Mouse (Mus musculus): ENCODE measurements around the gene Rtn4rl1. TPM values are rescaled to one million over a fixed set of nuclear protein-coding genes. Genes with fewer than 3 reads are reported as not detected.
A peak's percentile ranks its signal among the peaks of the same experiment; 100 is the strongest.

Gene Rtn4rl1
- polyA plus RNA-seq, 1 experiment, result 11.8 TPM

DNA sequence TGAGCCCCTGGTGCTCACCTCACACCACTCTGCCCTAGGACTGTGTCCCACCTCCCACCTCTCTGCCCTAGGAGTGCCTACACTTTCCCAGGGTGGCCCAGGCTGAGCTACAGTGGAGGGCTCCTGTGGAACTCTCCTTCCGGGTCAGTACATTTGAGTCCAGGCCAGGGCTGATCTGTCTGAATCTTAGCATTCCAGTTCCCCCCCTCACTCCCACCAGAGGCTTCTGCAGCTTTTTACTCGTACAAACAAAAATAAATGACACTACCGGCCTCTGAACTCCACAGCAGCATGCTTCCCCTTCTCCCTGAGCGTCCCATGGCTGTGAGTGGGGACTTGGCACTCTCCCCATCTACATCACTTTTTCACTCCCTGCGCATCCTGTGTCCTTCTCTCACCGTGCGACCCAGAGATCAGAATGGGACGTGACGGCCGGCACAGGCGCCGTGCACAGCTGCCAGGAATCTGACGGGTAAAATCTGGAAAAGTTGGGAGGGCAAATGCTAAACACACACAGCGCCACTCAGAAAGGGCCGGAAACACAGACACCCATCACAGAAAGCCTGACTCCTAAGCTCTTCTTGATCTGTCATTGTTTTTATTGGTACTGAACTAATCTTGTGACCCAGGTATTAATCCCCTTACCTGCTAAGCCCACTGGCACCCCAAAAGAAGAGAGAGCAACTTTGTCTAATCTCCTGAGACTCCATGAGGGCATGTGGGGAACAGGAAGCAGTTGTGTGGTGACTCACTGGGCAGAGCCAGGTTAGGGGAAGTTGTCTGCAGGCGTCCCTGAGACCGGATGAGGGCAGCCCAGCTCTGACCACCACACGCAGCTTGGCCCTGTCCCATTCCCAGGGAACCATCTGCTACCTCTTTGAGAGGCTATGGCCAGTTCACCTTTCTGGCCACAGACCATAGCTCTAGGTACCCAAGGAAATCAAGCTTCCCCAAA, 40.7 kb upstream of the Rtn4rl1 start:
- Histone ChIP-seq H3K4me1 (ENCODE audit: control insufficient read depth, insufficient read depth, insufficient read length, low read length) (peaks cover 6% of the 10 kb centered on the region), H3K27me3 (ENCODE audit: control insufficient read depth, insufficient read depth, low read length) (no peaks in the 10 kb centered on the region), H3K4me3 (ENCODE audit: low read depth, low read length) (peak overlapping the region; percentile 10; the same call in 1 of the 2 replicates), H3K36me3 (ENCODE audit: control insufficient read depth, insufficient read depth, low read length) (peaks cover 6% of the 10 kb centered on the region; the same call in 1 of the 2 replicates), H3K27ac (ENCODE audit: insufficient read depth, low read depth, low read length) (peak overlapping the region; percentile 35)
- TF ChIP-seq POLR2A (IDR thresholded peaks at IDR 0.05; ENCODE audit: low read depth, low read length) (no peak), CTCF (IDR thresholded peaks at IDR 0.05; ENCODE audit: extremely low read depth, insufficient read length, insufficient replicate concordance, low read depth, low read length) (no peak)
- 73% methylated on average over 18 of the region's 18 CpGs for WGBS

DNA sequence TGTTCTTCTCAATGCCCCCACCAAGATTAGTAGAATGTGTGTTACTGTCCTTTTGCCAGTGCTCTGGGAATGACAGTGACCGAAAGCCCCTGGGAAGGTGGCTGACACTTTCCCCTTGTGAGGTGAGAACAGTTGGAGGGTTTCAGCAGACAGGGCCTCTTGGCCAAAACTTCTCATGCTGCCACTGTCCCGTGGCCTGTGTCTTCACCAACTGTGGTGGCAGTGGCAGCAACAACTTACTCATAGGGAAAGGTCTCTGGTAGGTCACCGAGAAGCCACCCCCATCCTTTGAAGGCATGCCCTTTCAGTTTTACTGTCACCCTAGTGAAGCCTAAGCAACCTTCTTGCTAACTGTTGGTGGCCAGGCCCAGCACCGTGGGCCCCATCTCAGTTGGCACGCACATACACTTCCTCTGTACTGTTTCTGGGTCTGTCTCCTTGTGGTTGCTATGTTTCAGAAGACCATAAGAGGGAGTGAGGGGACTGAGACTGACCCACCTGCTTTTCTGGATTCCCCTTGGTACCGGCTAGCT, 39.5 kb upstream of the Rtn4rl1 start:
- Histone ChIP-seq H3K27me3 (ENCODE audit: control insufficient read depth, insufficient read depth, low read length) (no peaks in the 10 kb centered on the region), H3K36me3 (ENCODE audit: control insufficient read depth, insufficient read depth, low read length) (peaks cover 8% of the 10 kb centered on the region; the same call in 1 of the 2 replicates), H3K27ac (ENCODE audit: insufficient read depth, low read depth, low read length) (peak overlapping the region; percentile 35; the same call in 1 of the 2 replicates), H3K4me3 (ENCODE audit: low read depth, low read length) (no peak overlapping the region), H3K4me1 (ENCODE audit: control insufficient read depth, insufficient read depth, insufficient read length, low read length) (peaks cover 4% of the 10 kb centered on the region)
- 74% methylated on average over 6 of the region's 6 CpGs for whole genome bisulfite sequencing
- TF ChIP-seq POLR2A (IDR thresholded peaks at IDR 0.05; ENCODE audit: low read depth, low read length) (no peak), CTCF (IDR thresholded peaks at IDR 0.05; ENCODE audit: extremely low read depth, insufficient read length, insufficient replicate concordance, low read depth, low read length) (no peak)

DNA sequence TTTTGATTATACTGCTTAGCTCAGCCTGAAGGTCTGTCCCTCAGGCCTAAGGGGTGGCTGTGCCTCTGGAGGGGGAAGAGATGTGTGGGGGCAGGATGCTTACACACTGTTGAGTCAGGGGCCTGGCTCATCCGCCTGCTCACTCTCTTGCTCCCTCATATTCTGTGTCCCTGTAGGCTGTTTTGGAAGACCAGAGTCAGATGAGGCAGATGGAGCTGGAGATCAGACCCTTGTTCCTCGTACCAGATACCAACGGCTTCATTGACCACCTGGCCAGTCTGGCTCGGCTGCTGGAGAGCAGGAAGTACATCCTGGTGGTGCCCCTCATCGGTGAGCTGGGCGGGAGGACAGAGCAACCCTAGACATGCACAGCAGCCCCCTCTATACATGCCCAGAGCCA, 37.6 kb upstream of the Rtn4rl1 start:
- H3K4me3 ChIP-seq (ENCODE audit: low read depth, low read length), result no peak overlapping the region
- TF ChIP-seq CTCF (IDR thresholded peaks at IDR 0.05; ENCODE audit: extremely low read depth, insufficient read length, insufficient replicate concordance, low read depth, low read length), result no peak
- no peak for TF ChIP-seq POLR2A (IDR thresholded peaks at IDR 0.05; ENCODE audit: low read depth, low read length)
- H3K27me3 ChIP-seq (ENCODE audit: control insufficient read depth, insufficient read depth, low read length), result no peaks in the 10 kb centered on the region
- peak overlapping the region; percentile 38 for H3K27ac ChIP-seq (ENCODE audit: insufficient read depth, low read depth, low read length)
- peaks cover 4% of the 10 kb centered on the region for H3K4me1 ChIP-seq (ENCODE audit: control insufficient read depth, insufficient read depth, insufficient read length, low read length)
- 74% methylated on average over 6 of the region's 6 CpGs for WGBS
- H3K36me3 ChIP-seq (ENCODE audit: control insufficient read depth, insufficient read depth, low read length), result peaks cover 15% of the 10 kb centered on the region

DNA sequence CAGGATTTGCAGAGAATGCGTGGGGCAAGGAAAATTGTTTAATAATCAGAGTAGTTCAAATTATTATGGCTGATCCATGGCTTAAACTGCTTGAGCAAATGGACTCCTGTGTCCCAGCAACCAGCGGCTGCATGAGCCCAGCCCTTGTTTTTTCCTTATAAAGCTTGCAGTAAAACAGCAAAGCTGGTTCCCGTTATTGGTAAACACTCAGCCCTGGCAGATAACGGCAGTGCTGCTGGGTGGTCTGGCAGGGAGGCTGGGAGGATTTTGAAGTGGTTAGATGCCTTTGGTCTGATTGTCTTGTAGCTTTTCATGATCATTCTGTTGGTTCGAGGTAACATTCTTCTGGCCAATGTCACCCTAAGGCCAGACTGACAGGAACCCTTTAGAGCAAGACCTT, 37.2 kb upstream of the Rtn4rl1 start:
- peaks cover 15% of the 10 kb centered on the region for H3K36me3 ChIP-seq (ENCODE audit: control insufficient read depth, insufficient read depth, low read length)
- H3K27me3 ChIP-seq (ENCODE audit: control insufficient read depth, insufficient read depth, low read length), result no peaks in the 10 kb centered on the region
- H3K27ac ChIP-seq (ENCODE audit: insufficient read depth, low read depth, low read length), result peak overlapping the region; percentile 47
- no peak overlapping the region for H3K4me3 ChIP-seq (ENCODE audit: low read depth, low read length)
- H3K4me1 ChIP-seq (ENCODE audit: control insufficient read depth, insufficient read depth, insufficient read length, low read length), result peaks cover 4% of the 10 kb centered on the region
- 72% methylated on average over 5 of the region's 5 CpGs for WGBS
- TF ChIP-seq CTCF (IDR thresholded peaks at IDR 0.05; ENCODE audit: extremely low read depth, insufficient read length, insufficient replicate concordance, low read depth, low read length) (no peak), POLR2A (IDR thresholded peaks at IDR 0.05; ENCODE audit: low read depth, low read length) (no peak)

DNA sequence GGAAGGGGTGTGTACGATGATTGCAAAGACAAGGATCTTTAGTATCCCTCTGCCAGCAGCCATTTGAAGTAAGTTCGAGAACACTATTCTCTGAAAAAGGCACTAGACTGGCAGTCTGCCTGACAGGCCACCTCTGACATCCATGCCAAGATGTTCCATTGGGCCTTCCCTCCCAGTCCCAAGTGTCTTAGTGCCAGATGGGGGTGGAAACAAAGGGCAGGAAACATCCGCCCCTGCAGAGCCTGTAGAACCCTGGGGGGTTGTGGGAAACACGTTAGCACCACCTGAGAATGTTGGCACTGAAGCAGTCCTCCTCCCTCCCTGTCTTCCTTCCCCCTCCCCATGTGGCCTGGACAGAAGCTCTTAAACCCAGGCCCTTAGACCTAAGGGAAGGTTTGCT, 36.5 kb upstream of the Rtn4rl1 start:
- Histone ChIP-seq H3K4me1 (ENCODE audit: control insufficient read depth, insufficient read depth, insufficient read length, low read length) (peaks cover 4% of the 10 kb centered on the region), H3K4me3 (ENCODE audit: low read depth, low read length) (no peak overlapping the region), H3K36me3 (ENCODE audit: control insufficient read depth, insufficient read depth, low read length) (peaks cover 16% of the 10 kb centered on the region), H3K27me3 (ENCODE audit: control insufficient read depth, insufficient read depth, low read length) (no peaks in the 10 kb centered on the region), H3K27ac (ENCODE audit: insufficient read depth, low read depth, low read length) (no peak overlapping the region; the same call in 1 of the 2 replicates)
- WGBS, result 72% methylated on average over 4 of the region's 4 CpGs
- TF ChIP-seq POLR2A (IDR thresholded peaks at IDR 0.05; ENCODE audit: low read depth, low read length) (no peak), CTCF (IDR thresholded peaks at IDR 0.05; ENCODE audit: extremely low read depth, insufficient read length, insufficient replicate concordance, low read depth, low read length) (no peak)

DNA sequence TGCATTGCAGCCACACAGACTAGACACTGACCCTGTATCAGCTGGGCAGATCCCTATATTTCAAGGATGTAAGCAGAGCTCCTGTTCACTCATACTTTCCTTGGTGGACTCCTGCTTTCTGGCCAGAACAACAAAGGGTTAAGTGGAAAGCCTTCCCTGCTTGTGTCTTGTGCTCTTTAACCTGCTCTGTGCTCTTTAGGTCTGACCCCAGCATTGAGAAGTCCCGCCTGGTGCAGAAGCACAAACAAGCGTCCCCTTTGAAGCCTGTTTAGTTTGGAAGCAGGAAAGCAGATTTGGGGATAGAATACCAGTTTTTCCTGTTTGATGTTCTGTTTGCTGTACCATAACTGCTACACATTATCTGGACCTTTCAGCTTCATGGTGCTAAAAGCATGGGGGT, 35.7 kb upstream of the Rtn4rl1 start:
- Histone ChIP-seq H3K27me3 (ENCODE audit: control insufficient read depth, insufficient read depth, low read length) (no peaks in the 10 kb centered on the region), H3K27ac (ENCODE audit: insufficient read depth, low read depth, low read length) (no peak overlapping the region), H3K4me3 (ENCODE audit: low read depth, low read length) (no peak overlapping the region), H3K36me3 (ENCODE audit: control insufficient read depth, insufficient read depth, low read length) (peaks cover 23% of the 10 kb centered on the region), H3K4me1 (ENCODE audit: control insufficient read depth, insufficient read depth, insufficient read length, low read length) (peaks cover 4% of the 10 kb centered on the region; the same call in 1 of the 2 replicates)
- TF ChIP-seq CTCF (IDR thresholded peaks at IDR 0.05; ENCODE audit: extremely low read depth, insufficient read length, insufficient replicate concordance, low read depth, low read length), result no peak
- no peak for TF ChIP-seq POLR2A (IDR thresholded peaks at IDR 0.05; ENCODE audit: low read depth, low read length)
- 52% methylated on average over 2 of the region's 2 CpGs for WGBS

DNA sequence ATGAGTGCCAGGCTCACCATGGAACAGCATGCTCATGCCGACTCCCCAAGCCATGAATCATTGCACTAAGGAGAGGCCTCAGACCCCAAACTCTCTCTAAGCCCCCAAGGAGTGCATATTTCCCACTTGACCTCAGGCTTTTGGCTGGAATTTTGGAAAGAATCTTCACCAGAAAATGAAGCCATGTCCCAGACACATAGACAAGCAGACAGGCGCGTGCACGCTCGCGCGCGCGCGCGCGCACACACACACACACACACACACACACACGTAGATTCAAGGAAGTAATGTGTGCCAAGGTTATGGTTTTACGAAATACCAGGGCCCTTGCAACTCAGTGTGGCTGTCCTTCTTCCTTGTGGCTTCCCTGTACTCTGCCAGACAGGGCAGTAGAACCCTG, 35.2 kb upstream of the Rtn4rl1 start:
- TF ChIP-seq POLR2A (IDR thresholded peaks at IDR 0.05; ENCODE audit: low read depth, low read length), result no peak
- no peak for TF ChIP-seq CTCF (IDR thresholded peaks at IDR 0.05; ENCODE audit: extremely low read depth, insufficient read length, insufficient replicate concordance, low read depth, low read length)
- 80% methylated on average over 14 of the region's 14 CpGs for WGBS
- Histone ChIP-seq H3K27ac (ENCODE audit: insufficient read depth, low read depth, low read length) (no peak overlapping the region), H3K4me3 (ENCODE audit: low read depth, low read length) (no peak overlapping the region), H3K4me1 (ENCODE audit: control insufficient read depth, insufficient read depth, insufficient read length, low read length) (peaks cover 5% of the 10 kb centered on the region; the same call in 1 of the 2 replicates), H3K27me3 (ENCODE audit: control insufficient read depth, insufficient read depth, low read length) (no peaks in the 10 kb centered on the region), H3K36me3 (ENCODE audit: control insufficient read depth, insufficient read depth, low read length) (peaks cover 28% of the 10 kb centered on the region)

All from small intestine, adult 2 months (tissue).